Mouse (Mus musculus): Measurements from ENCODE around the gene Rasa3. TPM values are rescaled to one million over a fixed set of nuclear protein-coding genes. Genes with fewer than 3 reads are reported as not detected.

The Rasa3 gene
- total RNA-seq, 2 experiments from 2014 or later, result 6.8 to 7.3 TPM

DNA sequence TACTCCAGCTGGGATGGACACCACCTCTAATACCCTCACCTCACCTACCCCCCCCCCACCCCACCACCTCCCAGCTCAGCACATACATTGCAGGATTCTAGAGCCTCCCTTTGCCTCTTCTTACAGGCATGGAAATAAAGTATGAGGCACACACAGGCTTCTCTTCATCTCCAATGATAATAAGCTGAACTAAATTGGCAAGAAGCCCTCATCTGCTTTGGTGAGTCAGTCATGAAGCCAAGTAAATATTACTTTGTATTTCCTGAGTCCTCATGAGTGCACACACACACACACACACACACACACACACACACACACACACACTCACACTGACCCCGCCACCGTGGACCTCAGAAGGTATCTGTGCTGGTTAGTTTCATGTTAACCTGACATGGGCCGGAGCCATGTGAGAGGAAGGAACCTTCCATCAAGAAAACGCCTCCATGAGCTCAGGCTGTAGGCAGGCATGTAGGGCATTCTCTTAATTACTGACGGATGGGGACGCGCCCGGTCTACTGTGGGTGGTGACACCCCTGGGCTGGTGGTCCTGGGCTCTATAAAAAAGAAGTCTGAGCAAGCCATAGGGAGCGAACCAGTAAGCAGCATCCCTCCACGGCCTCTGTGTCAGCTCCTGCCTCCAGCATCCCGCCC is 26.7 kb downstream of the Rasa3 start:
- DNase-seq (ENCODE audit: low spot score), result no peak

- no peak for DNase-seq (ENCODE audit: low spot score)
Measured at GRCm38 (mm10) chr8:13649154-13649515, 28.3 kb downstream of the Rasa3 start.

GRCm38 (mm10) chr8:13648377-13649153 is 28.8 kb downstream of the Rasa3 start:
- DNase-seq (ENCODE audit: low spot score), result no peak

GRCm38 (mm10) chr8:13647591-13647990 is 29.8 kb downstream of the Rasa3 start:
- no peak for DNase-seq (ENCODE audit: low spot score)

DNA sequence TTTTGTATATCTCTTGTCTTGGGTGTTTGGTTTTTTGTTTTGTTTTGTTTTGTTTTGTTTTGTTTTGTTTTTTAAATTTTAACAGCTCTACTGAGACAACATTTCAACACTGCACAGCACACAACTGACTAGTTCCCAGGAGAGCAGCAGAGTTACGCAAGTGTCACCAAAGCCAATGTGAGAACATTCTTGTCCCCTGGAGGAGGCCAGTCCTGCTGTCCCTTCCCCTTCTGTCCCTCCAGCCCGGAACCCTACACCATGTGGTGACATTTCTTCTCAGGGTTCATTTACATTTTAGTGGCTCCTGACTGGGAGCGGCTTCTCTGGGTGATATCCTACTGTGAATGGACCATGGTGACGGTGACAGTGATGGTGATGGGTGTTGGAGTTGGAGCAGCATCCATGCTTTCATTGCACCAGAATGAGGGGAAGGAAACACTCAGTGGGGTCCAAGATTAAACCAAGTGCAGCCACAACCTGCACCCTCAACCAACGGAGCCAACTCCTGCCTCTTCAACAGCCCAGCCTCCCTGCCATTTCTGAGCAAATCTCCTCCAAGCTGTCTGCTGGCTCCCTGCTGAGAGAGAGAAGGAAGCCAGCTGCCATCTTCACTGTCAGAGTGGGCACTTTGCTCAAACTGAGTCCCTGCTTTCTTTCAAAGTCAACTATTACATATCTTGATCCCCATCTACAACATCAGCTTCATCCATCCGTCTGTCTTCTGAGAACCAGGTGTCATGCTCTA is 32.3 kb downstream of the Rasa3 start:
- DNase-seq (ENCODE audit: low spot score), result peak; percentile 78

DNA sequence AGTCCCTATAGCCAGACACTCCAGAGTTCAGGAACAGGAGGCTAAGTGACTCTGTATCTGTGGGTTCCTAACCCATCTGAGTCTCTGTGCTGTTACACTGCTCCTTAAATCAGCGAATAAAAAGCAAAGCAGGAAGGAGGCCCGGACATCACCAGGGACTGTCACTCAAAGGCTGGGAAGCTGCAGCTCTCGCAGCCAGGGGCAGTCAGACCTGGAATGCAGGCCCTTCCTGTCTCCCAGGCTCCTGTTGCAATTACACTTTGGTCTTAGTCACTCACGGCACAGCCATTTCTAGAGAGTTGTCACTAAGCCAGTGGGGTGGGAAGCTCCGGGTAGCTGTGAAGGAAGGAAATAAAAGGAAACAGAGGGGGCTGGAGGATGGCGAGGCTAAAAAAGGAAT is 33.2 kb downstream of the Rasa3 start:
- DNase-seq (ENCODE audit: low spot score), result peak; percentile 64

DNA sequence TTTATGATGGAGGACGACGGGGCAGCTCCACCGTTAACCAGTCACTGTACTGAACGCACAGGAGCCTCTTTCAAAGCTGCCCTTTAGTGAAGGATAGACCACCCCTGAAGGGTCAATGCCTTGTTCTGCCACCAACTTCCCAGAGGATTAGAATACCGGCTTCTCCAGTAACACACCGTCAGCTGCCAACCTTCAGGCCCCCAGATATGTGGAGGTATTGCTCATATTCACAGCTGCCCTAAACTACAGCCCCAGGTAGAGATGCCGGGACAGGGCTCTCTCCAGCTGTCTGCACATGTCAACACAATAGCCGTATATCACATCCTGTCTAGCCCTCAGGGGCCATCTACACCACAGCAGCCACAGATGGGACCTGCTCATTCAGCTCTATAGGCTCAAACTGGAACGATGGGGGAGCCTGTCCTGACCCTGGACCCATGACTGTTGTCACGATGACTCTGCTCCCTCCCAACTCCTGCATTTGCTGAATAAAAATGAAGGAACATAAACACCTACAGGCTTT is 34.7 kb downstream of the Rasa3 start:
- no peak for DNase-seq (ENCODE audit: low spot score)

- no peak for DNase-seq (ENCODE audit: low spot score)
Measured at GRCm38 (mm10) chr8:13641206-13641605, 36.2 kb downstream of the Rasa3 start.

GRCm38 (mm10) chr8:13640452-13640883 is 36.9 kb downstream of the Rasa3 start:
- DNase-seq (ENCODE audit: low spot score), result peak; percentile 56

- DNase-seq (ENCODE audit: low spot score), result no peak
Measured at GRCm38 (mm10) chr8:13633107-13633506, 44.3 kb downstream of the Rasa3 start.

DNA sequence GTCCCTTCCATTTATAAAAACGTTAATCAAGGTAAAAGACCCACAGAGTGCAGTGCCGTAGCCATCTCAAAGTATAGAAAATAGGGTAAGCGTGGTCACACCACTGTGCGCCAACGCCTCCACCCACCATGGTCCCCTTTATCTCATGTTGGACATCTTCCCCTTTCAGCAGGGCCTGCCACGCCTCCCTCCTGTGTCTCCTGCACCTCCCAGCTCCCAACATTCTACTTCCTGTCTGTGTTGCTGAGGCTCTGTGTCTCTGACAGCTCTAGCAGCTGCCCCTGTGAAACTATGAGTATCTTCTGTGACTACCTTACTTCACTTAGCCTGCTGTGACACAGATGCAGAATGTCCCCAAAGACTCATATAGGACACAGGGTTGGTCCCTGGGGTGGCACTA is 45.1 kb downstream of the Rasa3 start:
- no peak for DNase-seq (ENCODE audit: low spot score)

DNA sequence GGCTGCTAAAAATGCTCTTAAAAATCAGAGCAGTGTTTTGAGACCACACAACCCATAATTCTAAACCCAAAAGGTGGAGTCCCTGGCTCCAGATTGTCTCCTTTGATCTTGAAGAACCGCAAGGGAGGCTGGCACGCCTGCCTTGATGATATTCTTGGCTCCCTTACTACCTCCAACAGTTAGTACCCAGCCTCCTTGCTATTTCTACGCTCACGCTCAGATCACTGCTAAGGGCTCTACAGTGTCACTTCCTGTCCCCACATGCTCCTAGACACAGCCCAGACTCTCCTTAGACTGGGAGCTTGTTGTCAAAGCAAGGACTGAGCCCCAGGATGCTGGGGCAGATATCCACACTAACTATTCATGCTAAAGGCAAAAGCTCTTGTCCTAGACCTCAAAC is 46.6 kb downstream of the Rasa3 start:
- DNase-seq (ENCODE audit: low spot score), result no peak

DNA sequence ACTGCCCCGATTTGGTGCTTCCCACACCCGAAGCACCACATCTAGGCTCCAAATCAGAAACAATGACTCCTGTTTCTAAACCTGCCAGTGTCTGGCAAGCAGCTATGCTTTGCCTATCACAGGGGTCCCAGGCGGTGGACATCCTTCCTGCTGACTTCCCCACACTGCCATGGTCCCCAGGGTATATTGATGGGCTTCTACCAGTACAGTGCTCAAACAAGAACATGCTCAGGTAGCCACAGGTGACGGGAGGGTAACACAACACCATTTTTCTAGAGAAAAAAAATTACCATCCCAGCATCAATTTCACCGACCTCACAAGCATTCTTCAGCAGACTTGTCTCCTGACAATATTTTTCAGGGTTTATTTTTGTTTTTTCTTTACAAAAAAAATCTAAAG is 47.2 kb downstream of the Rasa3 start:
- no peak for DNase-seq (ENCODE audit: low spot score)

DNA sequence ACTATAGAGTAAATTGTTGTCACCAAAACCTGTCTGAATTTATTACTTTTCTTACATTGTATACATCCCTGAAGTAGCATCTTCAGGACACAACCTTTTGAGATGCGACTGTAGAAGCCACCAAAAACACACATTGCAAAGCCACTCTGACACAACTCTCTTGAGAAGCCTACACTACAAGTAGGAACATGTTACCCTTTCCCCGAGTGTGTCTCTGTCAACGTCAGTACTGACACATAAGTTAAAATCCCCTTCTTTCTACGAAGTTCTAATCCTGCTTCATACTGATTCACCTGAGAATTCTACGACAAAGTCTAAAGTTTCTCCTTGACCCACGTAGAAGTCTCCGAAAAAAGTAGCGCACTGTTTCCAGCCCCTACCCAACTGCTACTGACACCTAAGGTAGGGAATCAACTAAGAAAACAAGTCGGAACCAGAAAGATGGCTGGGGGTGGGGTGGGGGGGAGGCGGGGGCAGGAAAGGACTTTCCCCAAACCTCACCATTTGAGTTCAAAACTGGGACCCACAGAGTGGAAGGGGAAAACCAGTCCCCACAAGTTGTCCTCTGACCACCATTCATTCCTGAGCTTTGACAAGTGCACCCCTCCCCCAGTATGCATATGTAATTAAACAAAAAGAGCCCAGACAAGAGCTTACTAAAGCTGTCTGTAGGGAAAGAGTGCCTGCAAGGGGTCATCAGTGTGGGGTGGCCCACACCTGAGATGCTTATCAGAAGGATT is 47.9 kb downstream of the Rasa3 start:
- no peak for DNase-seq (ENCODE audit: low spot score)

DNA sequence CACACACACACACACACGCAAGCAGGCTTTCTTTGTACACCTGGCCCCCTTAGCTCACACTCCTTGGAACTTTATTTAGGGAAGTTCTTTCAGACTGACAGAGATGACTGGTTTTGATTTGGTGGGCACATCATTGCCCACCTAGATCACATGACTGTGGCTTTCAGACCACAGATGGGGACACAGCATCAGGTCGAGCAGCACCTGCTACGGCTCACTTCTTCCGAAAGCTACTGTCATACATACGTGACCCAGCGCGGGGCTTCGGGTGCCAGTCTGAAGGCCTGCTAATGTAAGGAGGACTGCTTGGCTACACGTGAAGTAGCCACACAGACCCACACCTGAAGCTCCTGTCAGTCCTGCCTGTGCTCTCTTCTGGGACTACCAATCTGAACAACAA is 49.3 kb downstream of the Rasa3 start:
- DNase-seq (ENCODE audit: low spot score), result no peak

DNA sequence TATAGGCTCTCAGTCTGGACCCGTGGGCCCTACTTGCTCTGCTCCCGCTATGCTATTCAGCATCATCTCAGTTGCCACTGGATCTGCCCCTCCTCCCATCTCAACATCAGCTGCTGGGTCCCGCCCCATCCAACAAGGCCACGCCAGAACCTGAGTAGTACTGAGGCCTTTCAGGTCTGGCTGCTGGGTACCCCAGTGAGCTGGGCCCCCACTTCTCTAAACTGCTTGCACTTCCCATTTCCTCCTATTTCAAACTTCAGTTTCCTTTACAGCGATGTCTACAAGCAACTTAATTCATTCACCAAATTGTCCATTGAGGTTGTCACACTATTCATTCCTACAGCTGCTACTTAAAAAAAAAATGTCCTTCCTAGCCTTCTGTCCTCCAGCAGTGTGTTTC is 49.8 kb downstream of the Rasa3 start:
- no peak for DNase-seq (ENCODE audit: low spot score)

GRCm38 (mm10) chr8:13626114-13626513 is 51.3 kb downstream of the Rasa3 start:
- DNase-seq (ENCODE audit: low spot score), result no peak

GRCm38 (mm10) chr8:13625281-13625970 is 52.0 kb downstream of the Rasa3 start:
- no peak for DNase-seq (ENCODE audit: low spot score)

DNA sequence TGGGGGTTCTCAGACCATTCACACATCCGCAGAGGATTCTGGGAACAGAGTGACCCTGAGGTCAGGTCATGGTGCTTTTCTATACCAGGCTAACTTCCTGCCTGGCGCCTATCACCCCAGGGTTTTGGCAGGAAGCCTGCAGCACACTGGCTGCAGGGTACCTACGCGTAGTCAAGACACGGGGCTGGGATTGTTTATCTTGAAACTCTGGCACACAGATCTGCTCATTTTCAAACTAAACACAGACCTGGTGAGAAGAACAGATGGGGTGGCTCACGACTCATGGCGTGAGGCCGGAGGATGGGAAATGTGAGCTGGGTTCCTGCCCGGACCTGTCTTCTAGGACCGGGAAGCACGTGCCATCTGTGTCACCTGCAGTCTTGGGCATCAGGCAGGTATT is 52.5 kb downstream of the Rasa3 start:
- DNase-seq (ENCODE audit: low spot score), result no peak

DNA sequence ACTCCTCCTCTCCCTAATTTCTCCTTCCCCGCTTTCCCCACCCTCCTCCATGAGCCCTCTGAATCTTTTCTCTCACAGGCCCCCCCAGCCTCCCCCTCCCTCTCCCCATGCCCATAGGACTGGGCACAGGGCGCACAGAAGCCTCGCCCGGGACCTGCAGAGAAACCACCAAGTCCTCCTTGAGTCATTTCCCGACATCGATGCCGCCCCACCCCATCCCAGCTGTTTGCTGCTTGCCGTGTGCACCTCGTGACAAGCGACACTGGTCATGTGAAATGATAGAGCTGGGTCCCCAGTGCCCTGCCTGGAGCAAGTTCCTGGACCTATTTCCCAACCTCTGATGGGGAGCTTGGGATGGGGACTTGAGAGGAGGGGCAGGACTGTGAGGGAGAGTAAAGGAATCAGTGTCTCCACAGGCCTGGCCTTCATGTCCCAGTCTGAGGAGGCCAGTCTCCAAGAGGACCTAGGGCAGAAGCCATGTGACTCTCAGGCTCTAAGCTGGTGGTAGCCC is 53.4 kb downstream of the Rasa3 start:
- peak; percentile 85 for DNase-seq (ENCODE audit: low spot score)
